Mouse (Mus musculus) limb, embryonic 11.5 days (tissue): ENCODE measurements around the gene Hist1h2ai. TPM values are rescaled to one million over a fixed set of nuclear protein-coding genes. Genes with fewer than 3 reads are reported as not detected.
"Not testable (repeated sequence)": the region's sequence is repeated elsewhere in the genome, so short reads cannot be mapped to it uniquely, and the experiment has no call there.

ENCODE experiments used
- ATAC-seq: fragments of 200-750 bp; cut with Nextera tagmentation; 2 replicates; pipeline ENCODE4 v1.8.0; 2017; ENCODE audit warnings: low read depth; ENCODE audit not compliant: insufficient number of reproducible peaks, low FRiP score, low TSS enrichment
- DNase-seq: peaks from one replicate; pipeline ENCODE4 v3.0.0-alpha.2; 2015; ENCODE audit warnings: low spot score
- H3K27ac ChIP-seq: fragments of 300-500 bp; sonication (generic); replicated peaks from 2 replicates; pipeline ENCODE4 v1.5.1; 2014; ENCODE audit warnings: low read depth, mild to moderate bottlenecking, low read length
- H3K27me3 ChIP-seq: fragments of 300-500 bp; sonication (generic); 2 replicates; pipeline ENCODE4 v1.6.1; 2014; ENCODE audit warnings: mild to moderate bottlenecking, low read length, mixed read lengths; ENCODE audit not compliant: control insufficient read depth, insufficient read depth
- H3K36me3 ChIP-seq: fragments of 300-500 bp; sonication (generic); 2 replicates; pipeline ENCODE4 v1.6.1; 2014; ENCODE audit warnings: mild to moderate bottlenecking, low read length, moderate library complexity, mixed read lengths; ENCODE audit not compliant: control insufficient read depth, insufficient read depth
- H3K4me1 ChIP-seq: fragments of 300-500 bp; sonication (generic); 2 replicates; pipeline ENCODE4 v1.6.1; 2014; ENCODE audit warnings: low read length, mixed read lengths; ENCODE audit not compliant: control insufficient read depth, insufficient read depth
- H3K4me2 ChIP-seq: fragments of 300-500 bp; sonication (generic); 2 replicates; pipeline ENCODE4 v1.6.1; 2014; ENCODE audit warnings: low read depth, mild to moderate bottlenecking, moderate library complexity; ENCODE audit not compliant: severe bottlenecking
- H3K4me3 ChIP-seq: fragments of 300-500 bp; sonication (generic); 2 replicates; pipeline ENCODE4 v1.5.1; 2014; ENCODE audit warnings: low read depth, low read length
- H3K9ac ChIP-seq: fragments of 300-500 bp; sonication (generic); 2 replicates; pipeline ENCODE4 v1.6.1; 2014; ENCODE audit warnings: mild to moderate bottlenecking, low read length
- H3K9me3 ChIP-seq: fragments of 300-500 bp; sonication (generic); 2 replicates; pipeline ENCODE4 v1.6.1; 2016; ENCODE audit warnings: low read length; ENCODE audit not compliant: control insufficient read depth
- WGBS: fragments of 180-500 bp; shearing (Covaris S2); extraction: QIAGEN DNeasy Blood & Tissue Kit; methylation state at CpG from one replicate; pipeline ENCODE4 v1.1.7; 2014; 5-methylcytosine and 5-hydroxymethylcytosine counted together
- polyA plus RNA-seq: library from polyadenylated mRNA; unstranded; fragments of >200 nt; fragmentation: Nextera tagmentation; extraction: Ambion mirVana; gene quantifications from 2 replicates; pipeline ENCODE4 v1.2.1, GENCODE M21; 2014

Hist1h2ai gene
- polyA plus RNA-seq, 1 experiment from 2014 or later: 20.4 TPM

DNA sequence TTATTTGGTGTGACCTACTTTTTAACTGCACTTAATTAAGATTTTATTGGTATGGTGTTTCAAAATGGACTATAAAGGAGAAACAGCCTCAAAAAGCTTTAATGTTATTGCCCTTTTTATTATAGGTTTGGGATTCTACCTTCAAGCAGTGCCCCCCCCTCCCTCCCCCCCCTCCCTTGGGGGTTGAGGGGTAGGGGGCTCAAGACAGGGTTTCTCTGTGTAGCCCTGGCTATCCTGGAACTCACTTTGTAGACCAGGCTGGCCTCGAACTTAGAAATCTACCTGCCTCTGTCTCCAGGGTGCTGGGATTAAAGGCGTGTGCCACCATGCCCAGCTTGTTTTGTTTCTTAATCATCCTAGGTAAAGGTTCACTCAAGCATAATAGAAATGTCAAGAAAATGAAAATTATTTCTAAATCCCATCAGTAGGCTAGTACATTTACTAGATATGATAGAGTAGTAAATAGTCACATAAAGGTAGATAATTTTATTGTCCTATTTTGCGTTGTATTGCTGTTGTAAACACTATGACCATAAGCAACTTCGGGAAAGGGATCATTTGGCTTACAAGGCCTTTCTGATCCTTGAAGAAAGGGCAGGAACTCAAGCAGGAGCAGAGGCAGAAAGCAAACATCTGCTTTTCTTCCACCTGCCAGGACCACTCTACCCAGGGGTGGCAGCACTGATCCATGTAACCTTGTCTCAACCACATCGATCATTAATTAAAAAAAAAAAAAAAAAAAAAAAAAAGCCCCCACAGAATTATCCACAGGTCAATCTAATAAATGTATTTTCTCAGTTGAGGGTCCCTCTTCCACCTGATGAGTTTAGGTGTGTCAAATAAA lies 7.0 kb downstream of the Hist1h2ai start:
- Histone ChIP-seq H3K4me1 (0 out of 2 replicates have a peak, but pooled peaks cover 4% of the 10 kb centered on the region), H3K4me3 (no peak overlapping the region), H3K27me3 (no peaks in the 10 kb centered on the region), H3K36me3 (no peaks in the 10 kb centered on the region), H3K27ac (peak overlapping the region; percentile 65; the same call in 1 of the 2 replicates), H3K4me2 (peak overlapping the region; percentile 40; the same call in 1 of the 2 replicates), H3K9ac (no peak overlapping the region), H3K9me3 (no peaks in the 10 kb centered on the region)
- DNase-seq (peak; percentile 60), ATAC-seq (no peak)
- 37% methylated on average over 5 of the region's 5 CpGs for WGBS

DNA sequence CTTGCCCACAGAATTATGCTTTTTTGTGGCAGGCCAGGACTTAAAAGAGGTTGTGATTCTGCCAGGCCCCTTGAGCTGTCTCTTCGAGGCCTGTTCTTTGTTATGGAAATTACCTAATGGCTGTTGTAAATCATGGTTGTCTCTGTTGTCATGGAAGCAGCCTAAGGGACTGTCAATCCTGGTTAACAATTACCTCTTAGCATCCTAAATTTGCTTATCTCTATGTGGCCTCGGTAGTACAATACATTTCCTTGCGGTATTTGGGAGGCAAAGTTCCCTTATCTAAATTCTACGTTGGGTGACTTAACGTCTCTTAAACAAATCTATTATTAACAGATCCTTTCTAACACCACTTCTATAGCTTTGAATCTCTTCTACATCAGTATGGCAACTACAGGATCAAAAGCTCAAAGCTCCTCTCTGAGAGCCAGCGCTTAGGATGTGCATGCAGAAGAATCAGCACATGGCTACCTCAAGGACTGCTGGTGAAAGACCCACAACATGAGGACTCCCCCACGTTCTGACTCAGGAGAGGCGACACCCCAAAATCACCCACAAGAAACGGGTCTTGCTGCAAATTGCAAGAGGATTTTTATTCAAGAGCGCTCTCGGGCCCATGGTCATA lies 11.8 kb downstream of the Hist1h2ai start:
- H3K27ac ChIP-seq: no peak overlapping the region
- no peaks in the 10 kb centered on the region for H3K4me1 ChIP-seq
- H3K27me3 ChIP-seq: no peaks in the 10 kb centered on the region
- H3K4me3 ChIP-seq: no peak overlapping the region
- no peak overlapping the region for H3K4me2 ChIP-seq
- ATAC-seq: no peak
- no peaks in the 10 kb centered on the region for H3K9me3 ChIP-seq
- DNase-seq: no peak
- no peaks in the 10 kb centered on the region for H3K36me3 ChIP-seq
- 19% methylated on average over 11 of the region's 11 CpGs for WGBS
- H3K9ac ChIP-seq: no peak overlapping the region

DNA sequence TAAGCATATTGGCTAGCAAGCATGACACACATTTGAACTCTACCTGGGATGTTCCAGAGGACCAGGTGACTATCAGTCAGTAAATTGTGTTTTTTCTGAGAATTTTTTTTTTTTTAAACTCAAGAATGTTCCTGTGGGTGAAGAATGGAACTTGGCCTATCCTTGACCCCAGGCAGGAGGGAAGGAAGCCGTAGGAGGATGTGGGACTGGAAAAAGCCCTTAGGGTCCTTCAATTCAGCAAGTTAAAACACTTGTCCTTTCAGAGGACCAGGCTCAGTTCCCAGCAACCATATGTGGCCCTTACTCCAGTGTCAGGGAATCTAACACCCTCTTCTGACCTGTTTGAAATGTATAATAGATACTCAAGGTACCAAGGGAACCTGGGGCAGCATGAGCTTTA lies 13.3 kb downstream of the Hist1h2ai start:
- Histone ChIP-seq H3K9me3 (no peaks in the 10 kb centered on the region), H3K4me1 (no peaks in the 10 kb centered on the region), H3K27me3 (no peaks in the 10 kb centered on the region), H3K27ac (no peak overlapping the region), H3K9ac (no peak overlapping the region), H3K4me2 (no peak overlapping the region), H3K4me3 (no peak overlapping the region), H3K36me3 (no peaks in the 10 kb centered on the region)
- WGBS: 47% methylated on average over 1 of the region's 1 CpGs
- DNase-seq (no peak), ATAC-seq (no peak)

DNA sequence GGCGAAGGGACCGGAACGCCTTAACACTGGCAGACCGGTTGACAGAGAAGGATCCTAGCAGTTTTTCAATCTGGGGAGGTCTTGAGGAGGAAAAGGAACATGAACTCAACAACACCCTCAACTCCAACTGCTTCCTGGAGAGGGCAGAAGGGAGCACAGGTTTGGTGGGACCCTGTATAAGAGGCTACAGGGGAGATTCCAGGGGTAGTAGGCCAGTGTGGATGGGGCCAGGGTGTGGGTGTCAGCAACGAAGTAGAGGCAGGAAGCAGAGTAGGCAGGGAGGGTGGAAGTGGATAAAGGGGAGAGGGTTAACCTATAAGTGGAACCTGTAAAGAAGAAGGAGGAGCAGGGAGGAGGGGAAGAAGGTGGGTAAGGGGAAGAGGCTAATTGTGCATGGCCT lies 17.2 kb downstream of the Hist1h2ai start:
- Histone ChIP-seq H3K27me3 (no peaks in the 10 kb centered on the region), H3K36me3 (no peaks in the 10 kb centered on the region), H3K4me3 (no peak overlapping the region), H3K27ac (peak overlapping the region; percentile 98), H3K4me1 (no peaks in the 10 kb centered on the region), H3K4me2 (no peak overlapping the region), H3K9me3 (no peaks in the 10 kb centered on the region), H3K9ac (peak overlapping the region; percentile 90)
- WGBS: 70% methylated on average over 5 of the region's 5 CpGs
- ATAC-seq (peak; percentile 26), DNase-seq (peak; percentile 64)

DNA sequence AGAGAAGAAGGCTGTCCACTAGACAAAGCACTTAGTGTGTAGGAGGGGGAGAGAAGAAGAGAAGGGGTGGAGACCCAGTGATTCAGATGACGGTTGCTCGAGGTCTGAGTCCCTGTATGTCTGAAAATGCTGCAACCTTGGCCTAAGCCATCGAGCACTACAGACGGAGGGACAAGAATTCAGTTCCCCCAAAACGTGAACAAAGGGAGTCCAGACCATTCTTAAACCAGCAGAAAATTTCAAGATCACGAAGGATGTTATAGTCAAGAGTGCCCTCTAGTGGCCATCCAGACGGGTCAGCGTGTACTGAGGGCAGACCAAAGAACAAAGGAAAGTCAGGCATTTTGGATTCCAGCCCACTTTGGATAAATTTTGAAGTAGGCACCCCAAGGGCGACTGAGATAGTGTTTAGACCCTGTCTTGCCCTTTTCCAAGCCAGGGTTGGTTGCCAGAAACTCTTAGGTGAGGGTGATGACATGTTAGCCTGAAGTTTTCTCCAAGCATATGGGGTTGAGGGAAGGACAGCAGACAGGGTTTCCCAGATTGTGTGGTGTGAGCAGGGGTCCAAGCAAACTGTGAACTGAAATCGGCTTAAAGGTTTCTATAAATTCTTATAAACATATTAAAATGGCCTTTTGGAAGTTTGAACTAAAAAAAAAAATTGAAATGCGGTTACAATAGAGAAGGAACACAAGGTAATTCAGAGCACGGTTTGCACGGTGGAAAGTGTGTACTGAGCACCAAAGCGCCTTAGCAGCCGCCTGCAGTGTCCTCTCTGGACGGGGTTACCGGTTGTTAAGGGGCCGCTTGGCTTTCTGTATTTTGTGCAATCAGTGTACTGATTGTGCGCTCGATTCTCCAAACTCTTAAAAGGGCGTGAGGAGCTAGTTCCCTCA lies 18.0 kb downstream of the Hist1h2ai start:
- WGBS: under 1% methylated on average over 21 of the region's 21 CpGs
- Histone ChIP-seq H3K9me3 (no peaks in the 10 kb centered on the region), H3K27ac (peak overlapping the region; percentile 98)

DNA sequence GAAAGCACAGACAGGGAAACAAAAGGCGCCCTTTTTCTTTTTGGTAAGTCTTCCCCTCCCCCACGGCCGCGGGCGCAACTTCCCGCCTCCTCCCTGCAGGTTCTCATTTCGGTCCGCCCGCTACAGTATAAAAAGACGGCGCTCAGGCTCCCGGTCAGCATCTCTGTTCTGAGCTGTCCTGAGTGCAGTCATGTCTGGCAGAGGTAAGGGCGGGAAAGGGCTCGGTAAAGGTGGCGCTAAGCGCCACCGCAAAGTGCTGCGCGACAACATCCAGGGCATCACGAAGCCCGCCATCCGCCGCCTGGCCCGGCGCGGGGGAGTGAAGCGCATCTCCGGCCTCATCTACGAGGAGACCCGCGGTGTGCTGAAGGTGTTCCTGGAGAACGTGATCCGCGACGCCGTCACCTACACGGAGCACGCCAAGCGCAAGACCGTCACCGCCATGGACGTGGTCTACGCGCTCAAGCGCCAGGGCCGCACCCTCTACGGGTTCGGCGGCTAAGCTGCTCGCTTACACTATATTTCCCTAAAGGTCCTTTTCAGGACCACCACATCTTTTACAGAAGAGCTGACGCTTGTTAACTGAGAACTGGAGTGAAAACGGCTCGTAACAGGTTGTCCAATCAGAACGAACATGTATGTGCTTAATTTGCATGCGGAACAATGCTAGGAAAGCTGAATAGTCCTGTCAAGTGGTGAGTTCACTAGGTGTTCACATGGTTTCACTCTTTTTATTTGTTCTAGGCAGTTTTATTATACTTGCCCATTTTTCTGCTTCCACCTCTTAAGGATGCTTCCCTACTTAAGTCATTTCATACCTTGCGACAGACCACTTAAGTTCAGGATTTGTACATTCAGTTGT lies 18.9 kb downstream of the Hist1h2ai start, which contains the start of gene Hist1h4j:
Gene Hist1h4j (plus strand): TSS at position 159 of the 862 bp plus-strand sequence.
- Histone ChIP-seq H3K9ac (peak within 1 kb of the TSS; percentile 90), H3K27ac (peak within 1 kb of the TSS; percentile 98), H3K4me3 (peak within 1 kb of the TSS; percentile 38), H3K4me2 (peak within 1 kb of the TSS; percentile 52)
- not testable (repeated sequence) for H3K27me3 ChIP-seq, H3K4me1 ChIP-seq, H3K36me3 ChIP-seq, H3K9me3 ChIP-seq
- ATAC-seq (peak; percentile 92), DNase-seq (peak; percentile 99)
- under 1% methylated on average over 43 of the region's 56 CpGs for WGBS

More for the DNA sequence above, 18.0 kb downstream of the Hist1h2ai start:
- DNase-seq (peak; percentile 87), ATAC-seq (peak; percentile 77)
- Histone ChIP-seq H3K9ac (peak overlapping the region; percentile 90), H3K36me3 (no peaks in the 10 kb centered on the region), H3K4me2 (peak overlapping the region; percentile 52), H3K4me1 (no peaks in the 10 kb centered on the region), H3K27me3 (no peaks in the 10 kb centered on the region), H3K4me3 (peak overlapping the region; percentile 38)

DNA sequence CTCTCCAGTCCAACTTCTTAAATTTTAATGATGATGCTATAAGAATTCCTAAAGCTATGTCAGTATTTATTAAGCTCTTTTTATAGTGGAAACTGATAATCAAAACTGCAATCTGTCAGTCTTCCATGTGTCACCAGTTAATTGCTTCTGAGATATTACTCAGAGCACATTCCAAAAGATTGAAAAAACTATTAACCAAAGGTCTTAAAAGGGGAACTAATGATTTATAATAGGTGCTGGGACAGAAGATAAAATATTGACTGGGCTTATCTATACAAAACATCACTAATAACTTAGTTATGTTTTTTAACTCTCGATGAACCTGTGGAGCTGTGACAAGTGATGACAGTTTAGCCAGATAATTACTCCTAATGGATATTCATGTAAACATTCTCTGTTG lies 28.8 kb downstream of the Hist1h2ai start:
- DNase-seq (no peak), ATAC-seq (no peak)
- Histone ChIP-seq H3K36me3 (no peaks in the 10 kb centered on the region), H3K4me2 (no peak overlapping the region), H3K27ac (no peak overlapping the region), H3K9me3 (no peaks in the 10 kb centered on the region), H3K4me1 (no peaks in the 10 kb centered on the region), H3K4me3 (no peak overlapping the region), H3K9ac (no peak overlapping the region), H3K27me3 (no peaks in the 10 kb centered on the region)
- 87% methylated on average over 1 of the region's 1 CpGs for WGBS
